Mouse (Mus musculus) megakaryocyte, embryonic 14.5 days (primary cell): ENCODE data around the gene Lnx2. TPM values are rescaled to one million over a fixed set of nuclear protein-coding genes. Genes with fewer than 3 reads are reported as not detected.

Experiments
- H3K27me3 ChIP-seq: replicated peaks from 2 replicates; pipeline ENCODE3; 2012; ENCODE audit warnings: inconsistent platforms
- H3K36me3 ChIP-seq: replicated peaks from 2 replicates; pipeline ENCODE3; 2012; ENCODE audit warnings: low read length, inconsistent platforms, mixed read lengths
- H3K4me1 ChIP-seq: 2 replicates; pipeline ENCODE4 v1.6.1; 2012; ENCODE audit warnings: inconsistent platforms
- H3K4me3 ChIP-seq: replicated peaks from 2 replicates; pipeline ENCODE3; 2012; ENCODE audit warnings: moderate library complexity, mild to moderate bottlenecking, inconsistent platforms
- H3K9me3 ChIP-seq: 2 replicates; pipeline ENCODE4 v1.6.1; 2012; ENCODE audit warnings: inconsistent platforms
- FLI1 ChIP-seq: IDR thresholded peaks from 2 replicates; pipeline ENCODE4 v1.6.1; 2012; ENCODE audit warnings: low read length, inconsistent platforms, mixed read lengths
- GATA1 ChIP-seq: IDR thresholded peaks from 3 replicates; pipeline ENCODE4 v1.6.1; 2012; ENCODE audit warnings: mixed read lengths, low read length, inconsistent platforms, borderline replicate concordance
- polyA plus RNA-seq: library from polyadenylated mRNA; stranded (reverse); fragments of >175 nt; gene quantifications from 2 replicates; pipeline ENCODE4 v1.2.3, GENCODE M21; 2012; ENCODE audit warnings: low replicate concordance; ENCODE audit not compliant: insufficient read depth

Gene Lnx2
- polyA plus RNA-seq, 1 experiment = 4.1 TPM

DNA sequence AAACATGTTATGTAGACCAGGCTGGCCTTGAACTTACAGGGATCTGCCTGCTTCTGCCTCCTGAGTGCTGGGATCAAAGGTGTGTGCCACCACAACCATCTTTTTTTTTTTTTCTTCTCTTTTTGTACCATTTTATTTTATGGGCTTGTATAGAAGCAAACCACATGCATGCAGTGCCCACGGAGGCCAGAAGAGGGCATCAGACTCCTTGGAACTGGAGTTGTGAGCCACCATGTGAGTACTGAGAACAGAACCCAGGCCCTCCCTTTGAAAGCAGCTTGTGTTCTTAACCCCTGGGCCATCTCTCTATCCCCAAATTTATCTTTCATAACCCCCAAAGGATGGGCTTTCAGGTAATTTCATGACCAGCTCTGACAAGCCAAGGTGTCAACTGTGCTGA is 73.1 kb downstream of the Lnx2 start:
- Histone ChIP-seq H3K36me3 (no peaks in the 10 kb centered on the region), H3K9me3 (peaks cover 77% of the 10 kb centered on the region), H3K27me3 (peaks cover 16% of the 10 kb centered on the region), H3K4me1 (peaks cover 7% of the 10 kb centered on the region), H3K4me3 (no peak overlapping the region)
- TF ChIP-seq FLI1 = no peak
- no peak for TF ChIP-seq GATA1

DNA sequence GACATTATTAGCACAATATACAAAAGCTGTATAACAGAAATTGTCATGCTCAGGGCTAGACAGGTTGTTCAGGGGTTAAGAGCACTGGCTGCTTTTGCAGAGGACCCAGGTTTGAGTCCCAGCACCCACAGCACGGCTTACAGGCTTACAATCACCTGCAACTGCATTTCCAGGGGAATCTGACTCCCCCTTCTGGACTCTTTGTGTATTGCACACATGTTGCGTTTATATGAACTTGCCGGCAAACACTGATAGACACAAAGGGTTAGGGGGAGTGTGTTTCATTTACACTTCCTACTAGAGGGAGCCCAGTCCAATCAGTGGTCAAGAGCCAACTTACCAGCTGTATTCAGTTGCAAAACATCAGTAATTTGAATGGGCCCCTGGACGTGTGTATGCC is 75.1 kb downstream of the Lnx2 start:
- Histone ChIP-seq H3K27me3 (peaks cover 8% of the 10 kb centered on the region), H3K36me3 (no peaks in the 10 kb centered on the region), H3K9me3 (peaks cover 65% of the 10 kb centered on the region), H3K4me3 (no peak overlapping the region), H3K4me1 (peaks cover 7% of the 10 kb centered on the region)
- TF ChIP-seq FLI1 (no peak), GATA1 (no peak)

- Histone ChIP-seq H3K4me1 (peaks cover 3% of the 10 kb centered on the region), H3K36me3 (no peaks in the 10 kb centered on the region), H3K9me3 (peaks cover 41% of the 10 kb centered on the region), H3K27me3 (peaks cover 6% of the 10 kb centered on the region), H3K4me3 (no peak overlapping the region)
- TF ChIP-seq GATA1 = no peak
Measured at GRCm38 (mm10) chr5:146998802-146999201, 77.6 kb downstream of the Lnx2 start.

- TF ChIP-seq GATA1 (no peak), FLI1 (no peak)
- peaks cover 24% of the 10 kb centered on the region for H3K9me3 ChIP-seq
- no peak overlapping the region for H3K4me3 ChIP-seq
- peaks cover 14% of the 10 kb centered on the region for H3K27me3 ChIP-seq
- H3K36me3 ChIP-seq = no peaks in the 10 kb centered on the region
- H3K4me1 ChIP-seq = peaks cover 6% of the 10 kb centered on the region
Measured at GRCm38 (mm10) chr5:146996812-146997211, 79.6 kb downstream of the Lnx2 start.

GRCm38 (mm10) chr5:146994973-146995372 is 81.4 kb downstream of the Lnx2 start:
- H3K4me3 ChIP-seq = no peak overlapping the region
- TF ChIP-seq FLI1 (no peak), GATA1 (no peak)
- H3K36me3 ChIP-seq = no peaks in the 10 kb centered on the region
- H3K9me3 ChIP-seq = peaks cover 14% of the 10 kb centered on the region
- peaks cover 13% of the 10 kb centered on the region for H3K27me3 ChIP-seq
- H3K4me1 ChIP-seq = 0 out of 2 replicates have a peak, but pooled peaks cover 3% of the 10 kb centered on the region

DNA sequence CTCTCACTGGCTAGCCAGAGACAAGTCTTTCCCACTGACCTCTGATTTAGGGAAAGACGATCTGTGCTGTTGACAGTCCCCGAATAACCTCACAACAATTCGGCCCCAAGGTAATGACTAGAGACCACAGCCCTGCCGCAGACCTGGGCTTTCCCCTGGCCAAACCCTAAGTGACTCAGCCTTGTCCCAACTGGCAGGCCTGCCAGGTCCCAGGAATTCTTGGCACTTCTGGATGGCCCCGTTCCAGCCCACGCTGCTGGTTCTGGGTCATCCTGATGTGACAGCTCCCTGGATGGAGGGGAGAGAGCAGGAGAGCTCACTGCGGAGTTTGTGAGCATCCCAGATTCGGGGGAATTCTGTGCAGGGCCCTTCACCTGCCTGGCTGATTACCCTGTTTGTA is 82.9 kb downstream of the Lnx2 start:
- TF ChIP-seq GATA1 (no peak), FLI1 (no peak)
- Histone ChIP-seq H3K4me1 (peaks cover 7% of the 10 kb centered on the region; the same call in 1 of the 2 replicates), H3K4me3 (no peak overlapping the region), H3K36me3 (no peaks in the 10 kb centered on the region), H3K27me3 (peaks cover 14% of the 10 kb centered on the region), H3K9me3 (peaks cover 5% of the 10 kb centered on the region; the same call in 1 of the 2 replicates)

DNA sequence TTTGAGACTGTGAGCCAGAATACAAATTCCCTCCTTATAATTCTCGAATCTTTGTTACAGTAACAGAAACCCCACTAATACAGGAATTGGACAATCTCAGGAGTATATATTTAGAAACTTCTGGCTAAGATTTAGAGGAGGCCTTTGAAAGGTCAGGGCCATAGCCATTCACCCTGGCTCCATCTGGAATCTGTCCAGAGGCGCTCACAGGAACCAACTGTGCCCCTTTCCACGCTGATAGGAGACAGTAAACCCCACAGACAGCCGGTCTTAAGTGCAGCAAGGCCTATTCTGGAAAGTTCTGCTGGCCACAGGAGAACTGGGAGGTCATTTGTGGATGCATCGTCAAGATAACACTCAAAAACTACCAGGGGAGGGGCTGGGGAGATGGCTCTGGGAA is 87.3 kb downstream of the Lnx2 start:
- H3K27me3 ChIP-seq = peaks cover 48% of the 10 kb centered on the region
- peaks cover 7% of the 10 kb centered on the region; the same call in 1 of the 2 replicates for H3K4me1 ChIP-seq
- H3K36me3 ChIP-seq = no peaks in the 10 kb centered on the region
- H3K4me3 ChIP-seq = no peak overlapping the region
- no peaks in the 10 kb centered on the region for H3K9me3 ChIP-seq
- TF ChIP-seq FLI1 = no peak
- no peak for TF ChIP-seq GATA1

GRCm38 (mm10) chr5:146987588-146987987 is 88.8 kb downstream of the Lnx2 start:
- Histone ChIP-seq H3K4me3 (no peak overlapping the region), H3K4me1 (peaks cover 10% of the 10 kb centered on the region), H3K9me3 (no peaks in the 10 kb centered on the region), H3K36me3 (no peaks in the 10 kb centered on the region), H3K27me3 (peaks cover 50% of the 10 kb centered on the region)
- TF ChIP-seq FLI1 = no peak
- no peak for TF ChIP-seq GATA1

DNA sequence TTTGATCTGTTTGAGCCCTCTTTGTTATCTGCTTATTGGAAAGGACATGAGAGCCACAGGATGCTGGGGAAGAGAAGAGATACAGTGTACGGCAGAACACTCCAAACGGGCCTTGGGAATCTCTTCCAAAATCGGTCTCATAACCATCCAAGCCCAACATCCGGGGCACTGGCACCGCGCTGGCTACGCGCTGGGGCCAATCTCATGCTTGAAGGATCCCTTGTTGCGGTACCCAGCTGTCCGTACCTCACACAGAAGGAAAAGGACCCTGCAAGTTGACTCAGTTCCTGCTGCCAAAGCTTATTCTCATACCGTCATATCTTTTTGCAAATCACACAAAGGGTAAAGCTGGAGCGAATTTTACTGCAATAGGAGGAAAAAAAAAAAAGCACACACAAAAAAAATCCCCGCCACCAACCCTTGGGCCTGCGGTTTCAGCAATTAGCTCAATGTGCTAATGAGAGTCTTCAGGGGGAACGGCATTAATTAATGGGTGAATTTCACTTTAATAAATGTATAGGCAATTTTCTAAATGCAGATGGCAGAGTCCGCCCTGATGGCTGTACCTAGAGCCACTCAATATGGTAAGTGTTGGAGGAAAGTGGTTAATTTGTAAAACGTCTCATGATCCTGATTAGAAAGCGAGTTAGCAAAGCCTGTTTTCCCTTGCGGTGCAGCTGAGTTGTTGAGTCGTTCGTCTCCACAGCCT is 90.5 kb downstream of the Lnx2 start:
- H3K9me3 ChIP-seq = no peaks in the 10 kb centered on the region
- peaks cover 7% of the 10 kb centered on the region for H3K4me1 ChIP-seq
- H3K27me3 ChIP-seq = peaks cover 59% of the 10 kb centered on the region
- TF ChIP-seq FLI1 (no peak), GATA1 (no peak)
- H3K36me3 ChIP-seq = no peaks in the 10 kb centered on the region
- H3K4me3 ChIP-seq = no peak overlapping the region

DNA sequence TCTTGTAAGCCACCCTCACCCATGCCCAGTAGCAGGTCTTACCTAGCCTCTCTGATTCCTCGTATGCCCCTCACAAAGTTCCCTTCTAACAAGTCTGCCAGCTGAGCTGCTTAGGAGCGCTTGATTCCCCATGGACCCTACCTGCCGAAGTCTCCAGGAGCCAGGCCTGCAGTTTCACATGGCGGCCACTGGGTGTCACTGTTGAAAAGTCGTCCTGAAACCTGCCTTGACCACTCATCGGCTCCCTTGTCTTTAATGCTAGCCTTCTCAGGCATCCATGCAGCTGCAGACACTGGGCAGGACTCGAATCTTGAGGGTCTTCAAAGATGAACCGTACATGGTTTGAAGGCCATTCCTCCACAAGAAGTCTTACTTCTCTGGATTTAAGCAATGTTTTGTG is 93.2 kb downstream of the Lnx2 start:
- H3K36me3 ChIP-seq = no peaks in the 10 kb centered on the region
- peaks cover 4% of the 10 kb centered on the region for H3K4me1 ChIP-seq
- no peak overlapping the region for H3K4me3 ChIP-seq
- no peak for TF ChIP-seq FLI1
- TF ChIP-seq GATA1 = no peak
- H3K9me3 ChIP-seq = peaks cover 14% of the 10 kb centered on the region
- peaks cover 59% of the 10 kb centered on the region for H3K27me3 ChIP-seq
